Mouse (Mus musculus) heart, postnatal 10 days (tissue): Measurements from ENCODE around the gene Notch3. TPM values are rescaled to one million over a fixed set of nuclear protein-coding genes. Genes with fewer than 3 reads are reported as not detected.
"Not testable (repeated sequence)": the region's sequence is repeated elsewhere in the genome, so short reads cannot be mapped to it uniquely, and the experiment has no call there.

Experiments used
- DNase-seq, 2 experiments: peaks; one replicate each; pipeline ENCODE4 v3.0.0; 2021
- intact Hi-C: fragments of 180-260 bp; cut with DNase I; formaldehyde crosslinking; loops from one replicate; pipeline ENCODE4 v1.15.1; 2025
- total RNA-seq, 2 experiments: library from RNA; stranded (reverse); gene quantifications; 2 replicates each; pipeline ENCODE4 v1.2.3; 2021

Notch3 gene
- total RNA-seq, 2 experiments from 2014 or later: 57.6 to 65.3 TPM

DNA sequence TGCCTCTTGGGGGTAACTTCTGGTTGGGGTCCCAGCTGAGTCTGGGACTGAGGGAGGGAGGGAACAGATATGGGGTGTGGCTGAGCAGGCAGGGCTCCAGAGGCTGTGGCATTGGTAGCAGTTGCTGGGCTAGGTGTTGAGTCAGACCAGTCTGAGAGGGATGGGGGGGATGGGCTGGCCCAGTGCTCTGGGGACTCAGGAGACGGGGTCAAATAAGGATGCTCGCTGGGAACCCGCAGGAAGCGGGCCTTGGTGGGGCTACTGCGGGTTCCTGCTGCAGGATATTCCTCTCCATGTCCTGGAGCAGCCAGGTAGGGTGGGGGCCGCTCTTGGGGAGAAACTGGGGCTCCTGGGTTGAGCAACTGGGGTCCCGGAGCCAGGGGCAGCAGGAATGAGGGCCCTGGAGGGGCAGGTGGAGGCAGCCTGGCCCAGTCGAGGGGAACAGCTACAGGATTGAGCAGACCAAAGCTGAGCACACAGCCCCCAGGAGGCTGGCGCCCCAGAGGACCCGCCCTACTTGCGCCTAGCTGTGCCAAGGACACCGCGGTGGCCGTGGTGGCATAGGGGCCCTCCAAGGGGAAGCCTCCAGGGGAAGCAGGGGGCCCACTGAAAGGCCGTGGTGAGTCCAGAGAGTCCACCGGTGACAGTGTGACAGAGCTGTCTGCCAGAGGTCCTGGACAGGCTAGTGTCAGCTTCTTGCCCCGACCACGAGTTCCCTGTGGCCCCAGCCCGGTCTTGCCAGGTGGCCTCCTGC lies 44.6 kb downstream of the Notch3 start:
- DNase-seq: peak; percentile 49 to 51
- intact Hi-C loops: no loop called here

- intact Hi-C loops: no loop called here
- no peak for DNase-seq
Observed at GRCm38 (mm10) chr17:32120771-32121532, 45.7 kb downstream of the Notch3 start.

GRCm38 (mm10) chr17:32119196-32119595 lies 47.5 kb downstream of the Notch3 start:
- DNase-seq: peak; percentile 59 to 67
- intact Hi-C loops: no loop called here

DNA sequence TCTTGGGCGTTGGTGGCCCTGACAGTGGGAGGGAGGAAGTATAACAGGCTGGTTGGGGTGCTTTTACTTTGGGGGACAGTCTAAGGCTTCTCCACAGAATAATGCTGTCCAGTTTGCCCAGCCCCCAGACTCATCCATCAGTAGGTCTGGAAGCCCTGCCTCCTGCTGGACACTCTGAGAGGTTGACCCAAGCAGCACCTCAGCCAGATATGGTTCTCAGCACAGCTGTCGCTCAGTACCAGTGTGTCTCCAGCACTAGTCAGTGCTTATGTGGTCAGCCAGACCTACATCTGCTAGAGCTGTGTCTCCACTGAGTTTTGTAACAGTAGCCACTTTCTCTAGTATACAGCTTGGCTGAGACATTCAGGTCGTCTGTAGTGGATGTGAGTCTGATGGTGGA lies 48.2 kb downstream of the Notch3 start:
- DNase-seq: no peak
- intact Hi-C loops: no loop called here

GRCm38 (mm10) chr17:32117872-32118421 lies 48.7 kb downstream of the Notch3 start:
- peak; percentile 41 to 49 for DNase-seq
- intact Hi-C loops: not testable (repeated sequence)

- DNase-seq: peak; percentile 55 to 73
- intact Hi-C loops: no loop called here
Observed at GRCm38 (mm10) chr17:32117287-32117871, 49.3 kb downstream of the Notch3 start.

DNA sequence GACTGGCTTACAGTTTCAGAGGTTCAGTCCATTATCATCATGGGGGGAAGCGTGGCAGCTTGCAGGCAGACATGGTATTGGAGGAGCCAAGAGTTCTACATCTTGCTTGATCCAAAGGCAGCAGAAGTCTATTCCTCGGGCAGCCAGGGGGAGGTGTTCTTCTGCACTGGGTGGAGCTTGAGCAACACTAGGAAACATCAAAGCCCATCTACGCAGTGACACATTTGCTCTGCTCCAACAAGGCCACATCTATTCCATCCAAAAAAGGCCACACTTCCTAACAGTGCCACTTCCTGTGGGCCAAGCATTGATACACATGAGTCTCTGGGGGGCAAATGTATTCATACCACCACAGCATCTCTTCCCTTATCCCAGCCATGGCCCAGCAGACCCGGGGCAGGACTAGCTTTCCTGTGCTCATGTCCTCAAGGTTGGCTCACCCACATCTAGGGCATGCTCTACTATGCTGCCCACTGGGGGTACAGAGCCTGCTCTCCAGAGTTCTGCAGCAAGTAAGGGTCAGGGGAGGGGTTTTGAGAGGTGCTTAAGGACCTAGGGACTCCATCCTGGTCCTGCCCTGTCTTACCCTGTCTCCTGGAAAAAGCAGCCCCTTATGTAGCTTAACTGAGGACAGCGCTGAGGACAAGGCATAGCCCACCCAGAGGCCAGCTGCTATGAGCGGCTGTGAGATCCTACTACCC lies 49.9 kb downstream of the Notch3 start:
- no peak for DNase-seq
- intact Hi-C loops: no loop called here

- intact Hi-C loops, DNase-seq: not testable (repeated sequence)
Observed at GRCm38 (mm10) chr17:32114486-32114885, 52.2 kb downstream of the Notch3 start.

DNA sequence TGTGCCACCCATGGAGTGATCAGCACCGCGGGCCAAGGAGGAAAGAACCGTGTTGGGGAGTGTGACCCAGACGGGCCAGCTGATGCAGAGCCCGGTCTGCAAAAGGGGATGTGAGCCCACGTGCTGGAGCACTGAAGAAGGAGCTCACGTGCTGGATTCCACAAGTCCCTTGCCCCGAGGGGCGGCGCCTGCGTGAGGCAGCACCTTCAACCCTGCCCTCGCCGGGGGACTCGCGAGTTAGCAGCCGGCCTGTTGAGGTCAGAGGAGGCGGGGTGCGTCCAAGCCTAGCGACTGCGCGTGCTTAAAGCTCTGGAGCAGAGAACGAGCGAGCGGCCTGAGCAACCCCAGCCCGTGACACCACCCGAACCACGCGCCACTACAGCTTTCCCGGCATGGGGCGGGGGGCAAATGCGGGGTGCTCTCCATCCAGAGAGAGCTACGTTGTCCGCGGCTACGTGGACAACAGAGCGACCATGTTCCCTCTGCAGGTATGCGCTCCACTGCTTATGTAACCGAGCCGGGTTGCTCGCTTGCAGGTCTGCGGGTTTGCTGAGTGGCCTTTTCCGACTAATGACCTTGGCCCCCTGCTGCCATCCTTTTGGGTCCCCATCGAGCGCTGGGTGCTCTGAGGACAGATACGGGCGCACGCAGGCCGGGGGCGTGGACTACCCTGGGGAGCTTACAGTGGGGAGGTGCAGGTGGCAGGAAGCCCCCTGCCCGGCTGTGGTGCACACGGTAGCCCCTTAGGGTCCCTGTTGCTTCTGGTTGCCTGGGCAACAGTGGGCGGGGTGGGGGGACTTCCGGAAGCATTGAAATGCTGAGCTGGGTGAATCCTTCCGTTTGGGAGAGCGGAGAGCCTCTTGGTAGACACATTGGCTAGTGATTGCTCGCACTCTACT lies 52.9 kb downstream of the Notch3 start:
- peak; percentile 79 for DNase-seq

DNA sequence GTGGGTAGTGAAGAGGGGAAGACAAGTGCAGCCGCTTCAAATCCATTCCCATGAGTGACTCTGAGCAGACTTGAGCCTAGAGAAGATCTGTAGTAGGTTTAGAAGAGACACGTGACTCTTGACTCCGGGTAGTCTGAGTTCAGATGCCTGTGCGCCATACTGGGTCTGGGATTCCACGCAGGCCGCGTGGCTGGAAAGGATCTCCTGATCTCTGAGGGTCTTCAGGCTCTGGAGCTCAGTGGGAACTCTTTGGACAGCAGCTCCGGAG lies 53.5 kb downstream of the Notch3 start:
- no peak for DNase-seq
- intact Hi-C loops: no loop called here

More for the DNA sequence above, 52.9 kb downstream of the Notch3 start:
- intact Hi-C loops: no loop called here

DNA sequence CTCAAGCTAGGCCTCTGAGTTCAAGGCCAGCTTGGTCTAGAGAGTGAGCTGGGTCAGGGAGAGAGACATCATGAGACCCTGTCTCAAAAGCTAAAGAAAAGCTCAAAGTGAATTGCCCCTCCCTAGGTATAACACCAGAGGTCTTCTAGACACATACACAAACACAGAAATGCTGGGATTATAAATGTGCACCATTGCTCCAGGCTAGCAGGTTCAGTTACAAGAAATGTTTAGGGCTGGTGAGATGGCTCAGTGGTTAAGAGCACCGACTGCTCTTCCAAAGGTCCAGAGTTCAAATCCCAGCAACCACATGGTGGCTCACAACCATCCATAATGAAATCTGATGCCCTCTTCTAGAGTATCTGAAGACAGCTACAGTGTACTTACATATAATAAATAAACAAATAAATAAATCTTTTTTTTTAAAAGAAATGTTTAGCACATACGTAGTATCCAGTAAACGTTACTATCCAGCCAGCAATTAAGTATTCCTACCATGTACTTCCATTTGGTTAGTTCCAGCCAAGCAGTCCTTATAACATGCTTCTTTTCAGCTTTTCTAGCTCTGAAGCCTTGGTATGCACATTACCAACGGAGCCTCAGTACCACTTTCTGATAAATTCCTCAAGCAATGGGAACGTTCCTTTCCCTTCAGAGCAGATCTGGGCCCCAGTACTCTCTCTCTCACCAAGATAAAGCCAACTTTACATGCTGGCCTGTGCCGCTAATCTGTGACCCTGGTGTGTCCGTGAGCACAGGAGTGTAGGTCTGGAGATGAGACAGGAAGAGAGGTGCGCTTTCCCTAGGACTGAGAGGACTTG lies 54.0 kb downstream of the Notch3 start:
- intact Hi-C loops: no loop called here
- no peak for DNase-seq

GRCm38 (mm10) chr17:32110980-32111780 lies 55.5 kb downstream of the Notch3 start:
- no peak for DNase-seq
- intact Hi-C loops: no loop called here

DNA sequence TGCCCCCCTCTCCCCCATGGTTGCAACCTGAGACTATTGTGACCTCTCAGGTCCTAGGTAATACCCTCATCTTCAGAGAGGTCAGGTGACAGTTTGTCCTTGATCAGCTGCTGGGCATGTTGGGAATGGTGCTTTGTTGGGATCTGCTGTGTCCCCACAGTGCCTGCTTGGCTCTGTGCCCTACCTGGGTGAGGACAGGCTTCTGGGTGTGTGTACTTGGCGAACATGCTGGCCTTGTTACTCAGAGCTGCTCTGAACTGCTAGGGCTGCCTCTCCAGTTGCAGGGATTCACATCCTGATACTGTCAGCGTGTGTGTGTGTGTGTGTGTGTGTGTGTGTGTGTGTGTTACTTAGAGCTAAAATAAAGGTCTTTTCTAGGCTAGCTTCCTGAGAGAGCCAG lies 56.2 kb downstream of the Notch3 start:
- intact Hi-C loops: no loop called here
- DNase-seq: peak; percentile 82 to 84

- DNase-seq: no peak
- intact Hi-C loops: no loop called here
Observed at GRCm38 (mm10) chr17:32109201-32109940, 57.3 kb downstream of the Notch3 start.

DNA sequence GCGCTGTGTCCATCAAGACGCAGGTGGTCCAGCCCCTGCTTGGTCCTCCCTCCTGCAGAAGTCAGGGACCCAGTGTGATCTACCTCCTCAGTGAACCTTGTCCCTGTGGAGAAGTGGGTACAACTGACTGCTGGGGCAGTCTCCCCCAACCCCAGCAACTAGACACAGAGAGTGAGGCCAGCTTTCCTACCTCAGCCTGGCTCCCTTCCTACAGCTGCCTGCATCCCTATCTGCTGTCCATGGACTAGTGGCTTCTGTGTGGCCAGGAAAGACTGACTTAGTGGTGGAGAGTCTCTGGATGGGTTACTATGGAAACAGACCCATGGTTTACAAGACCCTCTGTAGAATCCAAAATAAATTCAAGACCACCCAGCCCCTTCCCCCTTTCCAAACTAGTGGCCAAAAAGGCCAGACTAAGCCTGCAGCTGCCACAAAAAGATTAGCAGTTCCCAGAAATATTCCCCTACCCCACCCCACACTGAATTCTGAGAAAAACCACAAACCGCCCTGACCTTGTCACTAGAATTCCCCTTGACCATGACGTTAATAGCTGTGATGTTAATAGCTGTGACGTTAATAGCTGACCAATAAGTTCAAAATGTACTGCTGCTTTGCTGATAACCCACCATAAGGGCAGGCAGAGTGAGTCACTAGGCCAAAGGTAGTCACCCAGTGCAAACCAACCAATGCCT lies 58.2 kb downstream of the Notch3 start:
- intact Hi-C loops, DNase-seq: not testable (repeated sequence)

DNA sequence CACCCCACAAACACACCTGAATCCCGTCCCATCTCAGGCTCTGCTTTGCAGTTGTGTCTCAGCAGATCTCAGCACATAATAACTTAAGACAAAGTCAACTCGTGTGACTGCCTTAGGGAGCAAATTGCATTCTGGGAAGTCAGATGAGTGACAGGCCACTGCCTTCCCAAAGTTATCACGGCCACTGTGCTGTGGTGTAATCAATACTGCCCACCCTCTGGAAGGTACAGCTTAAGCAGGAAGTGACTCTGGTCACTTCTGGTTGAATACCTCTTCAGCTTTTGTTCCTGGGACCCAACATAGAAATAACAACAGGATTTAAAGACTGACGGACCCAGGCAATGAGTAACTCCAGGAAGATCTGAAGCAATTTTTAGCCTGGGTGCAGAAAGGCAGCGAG lies 58.8 kb downstream of the Notch3 start:
- intact Hi-C loops: no loop called here
- no peak for DNase-seq

GRCm38 (mm10) chr17:32106358-32106757 lies 60.3 kb downstream of the Notch3 start:
- peak in 1 of 2 experiments; percentile 13 for DNase-seq
- intact Hi-C loops: no loop called here
